Mouse (Mus musculus) forebrain, embryonic 14.5 days (tissue): ENCODE results near the gene Srp54c. TPM values are rescaled to one million over a fixed set of nuclear protein-coding genes. Genes with fewer than 3 reads are reported as not detected.

Source experiments
- ATAC-seq: fragments of 200-750 bp; cut with Nextera tagmentation; 2 replicates; pipeline ENCODE4 v1.8.0; 2017; ENCODE audit warnings: mild to moderate bottlenecking, moderate library complexity
- DNase-seq: peaks from one replicate; pipeline ENCODE4 v3.0.0-alpha.2; 2015; ENCODE audit warnings: low spot score
- H3K27ac ChIP-seq: fragments of 300-500 bp; sonication (generic); 2 replicates; pipeline ENCODE4 v1.5.1; 2014; ENCODE audit warnings: low read depth, mild to moderate bottlenecking, control low read depth, low read length, moderate library complexity
- H3K27me3 ChIP-seq: fragments of 300-500 bp; sonication (generic); replicated peaks from 2 replicates; pipeline ENCODE4 v1.6.1; 2014; ENCODE audit warnings: low read length, control low read depth, mixed read lengths; ENCODE audit not compliant: control insufficient read depth, insufficient read depth
- H3K36me3 ChIP-seq: fragments of 300-500 bp; sonication (generic); 2 replicates; pipeline ENCODE4 v1.6.1; 2014; ENCODE audit warnings: low read length, control low read depth; ENCODE audit not compliant: control insufficient read depth, insufficient read depth
- H3K4me1 ChIP-seq: fragments of 300-500 bp; sonication (generic); 2 replicates; pipeline ENCODE4 v1.6.1; 2014; ENCODE audit warnings: antibody characterized with exemption, low read length, control low read depth; ENCODE audit not compliant: control insufficient read depth, insufficient read depth
- H3K4me2 ChIP-seq: fragments of 300-500 bp; sonication (generic); 2 replicates; pipeline ENCODE4 v1.6.1; 2014; ENCODE audit warnings: mild to moderate bottlenecking, control low read depth, low read length
- H3K4me3 ChIP-seq: fragments of 300-500 bp; sonication (generic); 2 replicates; pipeline ENCODE4 v1.5.1; 2014; ENCODE audit warnings: low read depth, low read length, control low read depth
- H3K9ac ChIP-seq: fragments of 300-500 bp; sonication (generic); 2 replicates; pipeline ENCODE4 v1.6.1; 2014; ENCODE audit warnings: mild to moderate bottlenecking, low read length, control low read depth, moderate library complexity
- H3K9me3 ChIP-seq: fragments of 300-500 bp; sonication (generic); replicated peaks from 2 replicates; pipeline ENCODE4 v1.6.1; 2016; ENCODE audit warnings: low read length, control low read depth, mixed read lengths; ENCODE audit not compliant: control insufficient read depth
- WGBS: fragments of 180-500 bp; shearing (Covaris S2); extraction: QIAGEN DNeasy Blood & Tissue Kit; methylation state at CpG from one replicate; pipeline ENCODE4 v1.1.7; 2014; 5-methylcytosine and 5-hydroxymethylcytosine counted together
- polyA plus RNA-seq: library from polyadenylated mRNA; unstranded; fragments of >200 nt; fragmentation: Nextera tagmentation; extraction: Ambion mirVana; gene quantifications from 2 replicates; pipeline ENCODE4 v1.2.1, GENCODE M21; 2014

The Srp54c gene
- polyA plus RNA-seq, 1 experiment from 2014 or later = 80.1 TPM

DNA sequence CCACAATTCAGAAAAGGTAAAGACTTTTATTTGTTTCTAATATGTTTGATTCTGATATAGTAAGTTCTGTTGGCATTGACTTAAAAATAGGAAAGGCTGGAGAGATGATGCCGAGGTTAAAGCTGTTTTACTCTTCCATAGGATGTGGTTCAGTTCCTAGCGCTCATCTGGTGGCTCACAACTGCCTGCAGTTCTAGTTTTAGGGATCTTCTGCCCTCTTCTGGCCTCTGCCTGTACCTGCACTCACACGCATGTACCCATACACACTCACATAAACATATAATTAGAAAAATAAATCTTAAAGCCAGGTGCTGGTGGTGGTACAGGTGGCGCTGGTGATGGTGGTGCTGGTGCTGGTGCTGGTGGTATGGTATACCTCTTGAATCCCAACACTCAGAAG is 76.4 kb downstream of the Srp54c start:
- H3K4me1 ChIP-seq = peaks cover 10% of the 10 kb centered on the region
- WGBS = over 99% methylated on average over 4 of the region's 4 CpGs
- no peaks in the 10 kb centered on the region for H3K9me3 ChIP-seq
- DNase-seq (no peak), ATAC-seq (no peak)
- H3K36me3 ChIP-seq = peaks cover 9% of the 10 kb centered on the region; the same call in 1 of the 2 replicates
- H3K27ac ChIP-seq = no peak overlapping the region
- H3K9ac ChIP-seq = no peak overlapping the region
- H3K4me2 ChIP-seq = no peak overlapping the region
- no peak overlapping the region for H3K4me3 ChIP-seq
- no peaks in the 10 kb centered on the region for H3K27me3 ChIP-seq

DNA sequence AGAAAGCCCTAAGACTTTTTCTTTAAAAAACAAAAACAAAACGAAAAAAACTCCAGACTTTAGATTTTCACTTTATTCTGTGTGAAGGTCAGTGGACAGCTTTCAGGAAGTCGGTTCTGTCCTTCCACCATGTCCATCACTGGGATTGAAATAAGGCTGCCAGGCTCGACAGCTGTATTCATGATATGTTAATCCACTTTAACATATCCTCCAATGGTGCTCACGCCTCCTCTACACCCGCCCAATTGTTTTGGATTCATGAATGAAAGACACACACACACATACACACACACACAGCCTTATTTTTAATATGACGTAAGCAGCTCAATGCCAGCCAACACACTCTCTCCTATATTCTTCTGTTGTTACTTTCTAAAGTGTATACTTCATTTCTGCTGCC is 77.6 kb downstream of the Srp54c start:
- peaks cover 9% of the 10 kb centered on the region; the same call in 1 of the 2 replicates for H3K36me3 ChIP-seq
- no peak overlapping the region for H3K27ac ChIP-seq
- H3K4me1 ChIP-seq = peaks cover 4% of the 10 kb centered on the region
- DNase-seq = peak; percentile 57
- H3K4me3 ChIP-seq = no peak overlapping the region; the same call in 1 of the 2 replicates
- 56% methylated on average over 6 of the region's 6 CpGs for WGBS
- H3K4me2 ChIP-seq = peak overlapping the region; percentile 24; the same call in 1 of the 2 replicates
- ATAC-seq = peak; percentile 25; the same call in 1 of the 2 replicates
- H3K9ac ChIP-seq = no peak overlapping the region
- no peaks in the 10 kb centered on the region for H3K9me3 ChIP-seq
- no peaks in the 10 kb centered on the region for H3K27me3 ChIP-seq

DNA sequence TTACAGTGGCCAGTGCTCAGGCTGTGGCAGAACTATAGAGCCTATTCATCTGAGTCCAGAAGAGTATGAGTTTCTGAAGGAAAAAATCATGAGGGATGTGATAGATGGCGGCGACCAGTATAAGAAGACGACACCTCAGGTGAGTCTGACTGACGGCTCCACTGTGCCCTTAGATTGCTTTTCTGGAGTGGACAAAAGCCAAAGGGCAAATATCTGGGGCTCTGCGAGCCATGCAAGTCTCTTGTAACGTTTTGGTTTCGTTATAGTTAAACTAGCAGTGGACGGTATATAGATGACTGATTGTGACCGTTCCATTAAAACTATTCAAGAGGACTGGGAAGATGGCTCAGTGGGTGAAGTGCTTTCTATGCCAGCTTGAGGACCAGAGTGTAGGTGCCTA is 78.8 kb downstream of the Srp54c start:
- Histone ChIP-seq H3K9me3 (no peaks in the 10 kb centered on the region), H3K4me1 (peaks cover 1% of the 10 kb centered on the region), H3K36me3 (peaks cover 9% of the 10 kb centered on the region; the same call in 1 of the 2 replicates), H3K27ac (no peak overlapping the region), H3K4me3 (no peak overlapping the region), H3K9ac (no peak overlapping the region), H3K4me2 (no peak overlapping the region), H3K27me3 (no peaks in the 10 kb centered on the region)
- WGBS = 93% methylated on average over 9 of the region's 9 CpGs
- ATAC-seq = no peak
- DNase-seq = no peak

DNA sequence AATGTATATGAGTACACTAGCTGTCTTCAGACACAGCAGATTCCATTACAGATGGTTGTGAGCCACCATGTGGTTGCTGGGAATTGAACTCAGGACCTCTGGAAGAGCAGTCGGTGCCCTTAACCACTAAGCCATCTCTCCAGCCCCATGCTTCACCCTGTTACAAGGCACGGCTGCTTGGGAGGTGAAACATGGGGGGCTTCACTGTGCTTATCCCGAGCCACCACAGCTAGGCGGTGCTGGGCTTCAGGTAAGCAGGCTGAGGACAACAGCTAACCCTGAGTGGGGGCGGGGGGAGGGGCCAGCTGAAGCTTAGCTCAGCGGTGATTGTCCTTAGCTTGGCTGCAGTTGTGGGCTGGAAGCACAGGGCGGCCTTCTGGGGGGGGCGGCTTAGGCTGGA is 79.5 kb downstream of the Srp54c start:
- Histone ChIP-seq H3K9me3 (no peaks in the 10 kb centered on the region), H3K27me3 (no peaks in the 10 kb centered on the region), H3K4me2 (no peak overlapping the region), H3K36me3 (peaks cover 9% of the 10 kb centered on the region; the same call in 1 of the 2 replicates), H3K4me3 (no peak overlapping the region), H3K27ac (no peak overlapping the region), H3K9ac (no peak overlapping the region), H3K4me1 (no peaks in the 10 kb centered on the region)
- WGBS = 64% methylated on average over 8 of the region's 8 CpGs
- ATAC-seq = no peak
- no peak for DNase-seq

GRCm38 (mm10) chr12:55311841-55312240 is 81.9 kb downstream of the Srp54c start:
- Histone ChIP-seq H3K27me3 (no peaks in the 10 kb centered on the region), H3K4me2 (no peak overlapping the region), H3K9me3 (no peaks in the 10 kb centered on the region), H3K36me3 (peaks cover 9% of the 10 kb centered on the region; the same call in 1 of the 2 replicates), H3K27ac (no peak overlapping the region), H3K4me3 (no peak overlapping the region), H3K9ac (no peak overlapping the region), H3K4me1 (no peaks in the 10 kb centered on the region)
- DNase-seq (no peak), ATAC-seq (no peak)
- 89% methylated on average over 7 of the region's 7 CpGs for WGBS

Other genes with a start within 250 kb of the Srp54c start
- gene Gm20403, start 243.6 kb upstream of the Srp54c start, polyA plus RNA-seq = not detected in 2 replicates
- 13.6 and 14.4 TPM in 2 replicates for gene Baz1a, start 215.8 kb upstream of the Srp54c start, polyA plus RNA-seq
- 32.8 and 36.0 TPM in 2 replicates for gene 2700097O09Rik, start 150.1 kb upstream of the Srp54c start, polyA plus RNA-seq
- 216 and 245 TPM in 2 replicates for gene Srp54a, start 149.9 kb upstream of the Srp54c start, polyA plus RNA-seq
- 27.0 and 36.7 TPM in 2 replicates for gene Fam177a, start 105.7 kb upstream of the Srp54c start, polyA plus RNA-seq
- gene Srp54b, start 75.1 kb upstream of the Srp54c start, polyA plus RNA-seq = 61.2 and 76.4 TPM in 2 replicates
- not detected in 2 replicates for gene 1700047I17Rik2, start 30.6 kb upstream of the Srp54c start, polyA plus RNA-seq
- gene 1110008L16Rik, start 69.4 kb downstream of the Srp54c start, polyA plus RNA-seq = 12.1 and 13.9 TPM in 2 replicates
- 24.0 and 26.5 TPM in 2 replicates for gene Ppp2r3c, start 72.8 kb downstream of the Srp54c start, polyA plus RNA-seq
- gene Psma6, start 154.1 kb downstream of the Srp54c start, polyA plus RNA-seq = 482 and 544 TPM in 2 replicates